Mouse (Mus musculus): ENCODE measurements around the gene Kcnj1.

Kcnj1 gene

GRCm38 (mm10) chr9:32372202-32372601 is at the start of gene Kcnj1:
Gene Kcnj1 (plus strand): TSS chr9:32372493.
- DNase-seq (ENCODE audit: low spot score) = no peak

- no peak for DNase-seq (ENCODE audit: low spot score)
Measured at GRCm38 (mm10) chr9:32323610-32324009, 48.7 kb upstream of the Kcnj1 start.

GRCm38 (mm10) chr9:32328777-32329176 is 43.5 kb upstream of the Kcnj1 start:
- no peak for DNase-seq (ENCODE audit: low spot score)

- DNase-seq (ENCODE audit: low spot score) = no peak
Measured at GRCm38 (mm10) chr9:32331162-32331561, 41.1 kb upstream of the Kcnj1 start.

- no peak for DNase-seq (ENCODE audit: low spot score)
Measured at GRCm38 (mm10) chr9:32335389-32336150, 36.7 kb upstream of the Kcnj1 start.

- DNase-seq (ENCODE audit: low spot score) = peak; percentile 48
Measured at GRCm38 (mm10) chr9:32340831-32341230, 31.5 kb upstream of the Kcnj1 start.

- no peak for DNase-seq (ENCODE audit: low spot score)
Measured at GRCm38 (mm10) chr9:32342929-32343328, 29.4 kb upstream of the Kcnj1 start.

GRCm38 (mm10) chr9:32344051-32344450 is 28.2 kb upstream of the Kcnj1 start, which contains the start of gene Kcnj5:
Gene Kcnj5 (minus strand): TSS chr9:32344350.
- peak; percentile 20 for DNase-seq (ENCODE audit: low spot score)

- DNase-seq (ENCODE audit: low spot score) = no peak
Measured at GRCm38 (mm10) chr9:32344489-32344888, 27.8 kb upstream of the Kcnj1 start.

- DNase-seq (ENCODE audit: low spot score) = no peak
Measured at GRCm38 (mm10) chr9:32348096-32348495, 24.2 kb upstream of the Kcnj1 start.

- no peak for DNase-seq (ENCODE audit: low spot score)
Measured at GRCm38 (mm10) chr9:32349344-32349743, 22.9 kb upstream of the Kcnj1 start.

GRCm38 (mm10) chr9:32350332-32350731 is 22.0 kb upstream of the Kcnj1 start:
- no peak for DNase-seq (ENCODE audit: low spot score)

- DNase-seq (ENCODE audit: low spot score) = no peak
Measured at GRCm38 (mm10) chr9:32360770-32361169, 11.5 kb upstream of the Kcnj1 start.

GRCm38 (mm10) chr9:32368812-32369211 is 3.5 kb upstream of the Kcnj1 start:
- DNase-seq (ENCODE audit: low spot score) = no peak

- no peak for DNase-seq (ENCODE audit: low spot score)
Measured at GRCm38 (mm10) chr9:32369388-32369787, 2.9 kb upstream of the Kcnj1 start.

- no peak for DNase-seq (ENCODE audit: low spot score)
Measured at GRCm38 (mm10) chr9:32373656-32374055, 1.4 kb downstream of the Kcnj1 start.

- DNase-seq (ENCODE audit: low spot score) = no peak
Measured at GRCm38 (mm10) chr9:32376031-32376430, 3.7 kb downstream of the Kcnj1 start.

GRCm38 (mm10) chr9:32376863-32377590 is 4.7 kb downstream of the Kcnj1 start:
- DNase-seq (ENCODE audit: low spot score) = no peak

GRCm38 (mm10) chr9:32384906-32385305 is 12.6 kb downstream of the Kcnj1 start:
- no peak for DNase-seq (ENCODE audit: low spot score)

GRCm38 (mm10) chr9:32388120-32388519 is 15.8 kb downstream of the Kcnj1 start:
- DNase-seq (ENCODE audit: low spot score) = no peak

GRCm38 (mm10) chr9:32391092-32391491 is 18.8 kb downstream of the Kcnj1 start:
- DNase-seq (ENCODE audit: low spot score) = no peak

GRCm38 (mm10) chr9:32391701-32392100 is 19.4 kb downstream of the Kcnj1 start:
- DNase-seq (ENCODE audit: low spot score) = no peak

GRCm38 (mm10) chr9:32392716-32393115 is 20.4 kb downstream of the Kcnj1 start:
- no peak for DNase-seq (ENCODE audit: low spot score)
